Mouse (Mus musculus) olfactory bulb, adult 2 months (tissue): ENCODE measurements around the gene Gnb2. TPM values are rescaled to one million over a fixed set of nuclear protein-coding genes. Genes with fewer than 3 reads are reported as not detected.

Experiments used
- H3K27ac ChIP-seq: fragments of 200-500 bp; 2 replicates; pipeline ENCODE4 v1.5.1; 2012; ENCODE audit warnings: low read depth, low read length; ENCODE audit not compliant: insufficient read depth
- H3K4me1 ChIP-seq: fragments of 200-500 bp; 2 replicates; pipeline ENCODE4 v1.6.1; 2012; ENCODE audit warnings: low read length; ENCODE audit not compliant: control insufficient read depth, insufficient read depth
- H3K4me3 ChIP-seq: fragments of 200-500 bp; 2 replicates; pipeline ENCODE4 v1.5.1; 2012; ENCODE audit warnings: mild to moderate bottlenecking, low read depth, low read length, moderate library complexity; ENCODE audit not compliant: insufficient read depth
- CTCF ChIP-seq: fragments of 200-500 bp; IDR thresholded peaks from 2 replicates; pipeline ENCODE4 v1.5.1; 2012; ENCODE audit warnings: low read depth, mild to moderate bottlenecking, low read length, moderate library complexity; ENCODE audit not compliant: insufficient read depth
- POLR2A ChIP-seq: fragments of 200-500 bp; IDR thresholded peaks from 2 replicates; pipeline ENCODE4 v1.6.1; 2012; ENCODE audit warnings: mild to moderate bottlenecking, low read depth, low read length, moderate library complexity; ENCODE audit not compliant: insufficient read depth
- WGBS: fragments of 180-500 bp; shearing (Covaris S2); methylation state at CpG from one replicate; pipeline ENCODE4 v1.1.7; 2018; 5-methylcytosine and 5-hydroxymethylcytosine counted together
- polyA plus RNA-seq: library from polyadenylated mRNA; stranded (reverse); fragments of >200 nt; gene quantifications from 2 replicates; pipeline ENCODE4 v1.2.4, GENCODE M21; 2012; ENCODE audit warnings: low replicate concordance; ENCODE audit not compliant: missing spikeins, insufficient read depth, insufficient read length

Gene Gnb2
- polyA plus RNA-seq, 1 experiment = not detected

DNA sequence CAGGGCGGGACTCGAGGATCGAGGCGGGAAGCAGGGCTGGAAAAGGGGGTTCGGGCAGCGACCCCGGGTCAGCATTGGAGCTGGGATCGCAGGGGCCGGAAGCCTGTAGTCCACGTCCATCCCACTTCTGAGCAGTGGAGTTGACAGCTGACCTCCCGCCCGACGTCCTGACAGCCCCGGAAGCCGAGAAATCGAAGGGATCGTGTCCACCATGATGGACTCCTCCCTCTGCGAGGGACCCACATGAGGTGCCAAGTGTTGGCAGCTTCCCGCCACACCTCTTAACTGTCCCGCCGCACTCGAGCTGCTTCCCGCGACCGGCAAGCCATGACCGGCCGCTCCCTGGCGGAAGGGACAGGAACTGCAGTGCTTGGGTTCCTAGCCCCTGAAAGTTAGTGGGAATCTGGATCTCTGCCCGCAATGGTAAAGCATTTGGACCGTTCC is 30.6 kb downstream of the Gnb2 start:
- Histone ChIP-seq H3K4me1 (peaks cover 5% of the 10 kb centered on the region; the same call in 1 of the 2 replicates), H3K4me3 (peak overlapping the region; percentile 98), H3K27ac (no peak overlapping the region)
- WGBS = under 1% methylated on average over 29 of the region's 30 CpGs
- TF ChIP-seq POLR2A = no peak
- peak; percentile 98 for TF ChIP-seq CTCF

DNA sequence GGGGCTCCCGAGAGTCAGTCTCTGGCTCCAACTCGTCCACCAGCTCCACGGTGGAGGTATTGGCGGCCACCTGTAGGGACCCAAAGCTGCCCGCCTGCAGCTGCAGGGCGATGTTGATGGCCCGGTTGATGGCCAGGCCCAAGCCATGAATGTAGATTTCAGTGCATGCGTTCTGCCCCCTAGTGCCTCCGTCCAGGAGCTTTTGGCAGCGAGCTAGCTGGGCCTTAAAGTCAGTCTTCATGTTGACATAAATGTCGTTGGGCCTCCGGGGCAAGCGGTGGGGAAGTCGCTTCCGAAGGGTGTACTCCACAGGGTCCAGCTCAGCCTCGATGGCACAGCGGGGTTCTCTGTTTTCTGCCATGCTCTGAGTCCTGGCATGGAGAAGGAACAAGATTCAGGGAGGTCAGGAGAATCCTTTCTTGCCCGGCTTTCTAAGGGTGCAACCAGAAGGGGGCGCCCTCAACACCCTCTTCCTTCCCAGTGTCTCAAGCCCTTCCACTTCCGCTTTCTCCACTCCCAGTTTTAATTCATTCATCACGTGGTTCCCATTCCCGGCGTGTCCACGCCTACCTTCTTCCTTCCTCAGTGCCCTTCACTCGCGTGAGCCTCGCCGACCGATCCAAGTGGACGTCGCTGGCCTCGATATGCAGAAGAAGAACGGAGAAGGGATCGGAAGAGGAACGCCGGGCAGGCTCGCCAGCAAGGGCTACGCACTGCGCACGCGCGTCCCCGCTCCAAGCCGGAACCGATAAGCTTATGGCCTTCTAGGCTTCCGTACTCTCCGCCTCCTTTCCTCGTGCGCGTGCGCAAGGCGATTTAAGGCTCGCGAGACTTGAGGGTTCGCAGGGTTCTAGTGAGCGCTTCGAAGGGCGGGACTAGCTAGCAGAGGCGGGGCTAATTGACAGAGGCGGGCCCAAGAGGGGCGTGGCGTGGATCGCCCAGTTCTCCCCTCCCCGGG is 31.3 kb downstream of the Gnb2 start, which contains the start of gene Pop7:
TSS of gene Pop7 (minus strand) at position 810 of the 958 bp plus-strand sequence.
- H3K4me3 ChIP-seq = peak within 1 kb of the TSS; percentile 98
- TF ChIP-seq CTCF = peak; percentile 75
- TF ChIP-seq POLR2A = peak; percentile 67; the same call in 1 of the 2 replicates
- peaks cover 5% of the 10 kb centered on the region; the same call in 1 of the 2 replicates for H3K4me1 ChIP-seq
- WGBS = under 1% methylated on average over 64 of the region's 64 CpGs
- H3K27ac ChIP-seq = peak within 1 kb of the TSS; percentile 99

GRCm38 (mm10) chr5:137500186-137500585 is 33.1 kb downstream of the Gnb2 start:
- TF ChIP-seq POLR2A (no peak), CTCF (no peak)
- WGBS = 92% methylated on average over 7 of the region's 7 CpGs
- no peak overlapping the region for H3K27ac ChIP-seq
- no peak overlapping the region for H3K4me3 ChIP-seq
- peaks cover 5% of the 10 kb centered on the region; the same call in 1 of the 2 replicates for H3K4me1 ChIP-seq

DNA sequence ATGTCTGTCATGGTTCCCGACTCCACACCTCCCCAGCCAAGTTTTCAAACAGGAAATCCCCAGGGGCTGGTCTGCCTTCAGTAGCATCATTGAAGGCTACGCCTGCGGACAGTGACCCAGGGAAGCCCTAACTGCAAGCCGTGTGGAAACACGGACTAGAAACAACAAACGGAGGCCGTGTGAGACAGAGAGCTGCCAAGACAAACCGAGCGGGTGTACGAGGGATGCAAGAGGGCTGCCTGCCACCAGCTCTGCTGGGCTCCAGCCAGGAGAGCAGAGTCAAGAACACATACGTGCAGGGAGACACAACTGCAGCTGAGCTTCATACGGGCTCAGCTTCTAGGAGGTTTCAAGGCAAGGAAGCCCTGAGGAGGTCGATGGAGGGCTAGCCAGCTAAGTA is 39.5 kb downstream of the Gnb2 start:
- Histone ChIP-seq H3K4me1 (peaks cover 9% of the 10 kb centered on the region), H3K4me3 (no peak overlapping the region), H3K27ac (no peak overlapping the region)
- WGBS = 63% methylated on average over 13 of the region's 13 CpGs
- TF ChIP-seq CTCF (no peak), POLR2A (no peak)

DNA sequence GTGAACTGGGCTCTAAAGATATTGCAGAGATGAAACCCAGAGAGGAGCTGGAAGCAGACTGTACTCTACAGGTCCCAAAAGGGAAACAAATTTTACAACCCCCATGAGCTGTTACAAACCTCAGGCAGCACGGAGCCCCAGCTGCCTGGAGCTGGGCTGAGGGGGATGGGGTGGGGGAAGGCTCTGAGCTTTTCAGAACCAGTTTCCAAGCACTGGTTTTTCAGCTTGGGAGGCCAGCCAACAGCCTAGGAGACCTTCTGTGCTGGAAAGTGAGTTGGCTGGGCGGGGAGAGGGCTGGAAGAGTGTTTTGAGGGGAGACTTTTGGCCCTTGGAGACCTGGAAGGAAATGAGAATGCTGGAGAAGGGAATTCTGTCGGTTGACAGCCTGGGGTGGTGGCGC is 41.8 kb downstream of the Gnb2 start:
- Histone ChIP-seq H3K4me1 (peaks cover 9% of the 10 kb centered on the region), H3K27ac (no peak overlapping the region), H3K4me3 (no peak overlapping the region)
- no peak for TF ChIP-seq POLR2A
- TF ChIP-seq CTCF = no peak
- 46% methylated on average over 4 of the region's 4 CpGs for WGBS

DNA sequence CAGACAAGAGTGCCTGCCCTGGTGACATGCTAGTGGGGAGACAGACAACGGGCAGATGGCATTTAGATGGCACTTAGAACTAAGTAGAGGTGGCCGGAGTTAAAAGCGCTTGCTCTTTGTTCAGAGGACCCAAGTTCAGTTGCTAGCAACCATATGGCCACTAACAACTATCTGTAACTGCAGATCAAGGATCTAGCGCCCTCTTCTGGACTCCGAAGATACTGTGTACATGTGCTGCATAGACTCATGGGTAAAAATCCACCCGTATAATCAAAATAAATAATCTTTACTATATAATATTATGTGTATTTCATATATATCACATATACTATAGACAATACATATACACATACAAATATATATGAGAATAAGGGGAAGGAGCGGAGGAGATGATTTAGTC is 45.7 kb downstream of the Gnb2 start:
- WGBS = 89% methylated on average over 7 of the region's 7 CpGs
- Histone ChIP-seq H3K4me3 (no peak overlapping the region), H3K27ac (no peak overlapping the region), H3K4me1 (peaks cover 12% of the 10 kb centered on the region)
- TF ChIP-seq POLR2A = no peak
- TF ChIP-seq CTCF = no peak

- 5% methylated on average over 17 of the region's 17 CpGs for WGBS
- Histone ChIP-seq H3K27ac (no peak overlapping the region), H3K4me1 (peaks cover 4% of the 10 kb centered on the region), H3K4me3 (no peak overlapping the region)
- TF ChIP-seq POLR2A = no peak
These were observed 47.5 kb downstream of the Gnb2 start for GRCm38 (mm10) chr5:137485851-137486155.

- H3K4me3 ChIP-seq = no peak overlapping the region
- peaks cover 4% of the 10 kb centered on the region for H3K4me1 ChIP-seq
- WGBS = 18% methylated on average over 30 of the region's 30 CpGs
- H3K27ac ChIP-seq = no peak overlapping the region
- TF ChIP-seq POLR2A = no peak
- TF ChIP-seq CTCF = no peak
These were observed 48.0 kb downstream of the Gnb2 start for GRCm38 (mm10) chr5:137485071-137485850.

DNA sequence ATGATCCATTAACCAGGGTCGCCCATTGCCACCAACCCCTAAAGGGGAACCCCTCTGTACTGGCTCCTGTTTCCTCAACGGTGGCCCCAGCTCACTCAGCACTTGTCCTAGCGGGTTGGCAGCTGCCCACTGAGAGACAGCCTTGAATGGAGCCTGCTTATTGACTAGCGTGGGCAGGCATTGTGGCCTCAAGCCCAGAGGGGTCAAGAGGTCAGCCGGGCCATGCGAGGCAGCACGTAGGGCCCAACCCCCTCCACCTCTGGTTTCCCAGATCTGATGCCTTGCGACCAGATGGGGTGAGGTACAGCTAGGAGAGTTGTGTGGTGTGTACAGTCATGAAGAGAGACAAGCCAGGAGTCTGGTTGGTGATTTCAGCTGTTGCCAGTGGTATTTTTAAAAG is 51.4 kb downstream of the Gnb2 start:
- 24% methylated on average over 8 of the region's 8 CpGs for WGBS
- Histone ChIP-seq H3K27ac (no peak overlapping the region), H3K4me1 (peaks cover 4% of the 10 kb centered on the region), H3K4me3 (no peak overlapping the region)
- no peak for TF ChIP-seq CTCF
- no peak for TF ChIP-seq POLR2A
